Mouse (Mus musculus) left cerebral cortex, adult 6 months (tissue): ENCODE results near the gene Igsf21. TPM values are rescaled to one million over a fixed set of nuclear protein-coding genes. Genes with fewer than 3 reads are reported as not detected.

ENCODE experiments used
- long read RNA-seq, 2 experiments: library from polyadenylated mRNA; unstranded; transcript quantifications; one replicate each; pipeline ENCODE4 v2.0.0; 2019 to 2020
- polyA plus RNA-seq: library from polyadenylated mRNA; unstranded; fragments of <200 nt; fragmentation: Nextera tagmentation; gene quantifications from 2 replicates; pipeline ENCODE4 v1.2.3, GENCODE M21; 2021

The Igsf21 gene
- 62.1 and 64.4 TPM in 2 replicates for polyA plus RNA-seq
- long read RNA-seq, experiment 1, transcript Igsf21-201 (10 exons, 1,979 nt) = major isoform, 195 of 220 reads
- long read RNA-seq, experiment 1, partial matches to known transcripts = 10 of 220 reads
- long read RNA-seq, experiment 1, other reads (novel, unspliced or antisense) = 15 of 220 reads
- long read RNA-seq, experiment 2, transcript Igsf21-201 (10 exons, 1,979 nt) = major isoform, 60 of 85 reads
- long read RNA-seq, experiment 2, partial matches to known transcripts = 17 of 85 reads
- long read RNA-seq, experiment 2, other reads (novel, unspliced or antisense) = 8 of 85 reads

DNA sequence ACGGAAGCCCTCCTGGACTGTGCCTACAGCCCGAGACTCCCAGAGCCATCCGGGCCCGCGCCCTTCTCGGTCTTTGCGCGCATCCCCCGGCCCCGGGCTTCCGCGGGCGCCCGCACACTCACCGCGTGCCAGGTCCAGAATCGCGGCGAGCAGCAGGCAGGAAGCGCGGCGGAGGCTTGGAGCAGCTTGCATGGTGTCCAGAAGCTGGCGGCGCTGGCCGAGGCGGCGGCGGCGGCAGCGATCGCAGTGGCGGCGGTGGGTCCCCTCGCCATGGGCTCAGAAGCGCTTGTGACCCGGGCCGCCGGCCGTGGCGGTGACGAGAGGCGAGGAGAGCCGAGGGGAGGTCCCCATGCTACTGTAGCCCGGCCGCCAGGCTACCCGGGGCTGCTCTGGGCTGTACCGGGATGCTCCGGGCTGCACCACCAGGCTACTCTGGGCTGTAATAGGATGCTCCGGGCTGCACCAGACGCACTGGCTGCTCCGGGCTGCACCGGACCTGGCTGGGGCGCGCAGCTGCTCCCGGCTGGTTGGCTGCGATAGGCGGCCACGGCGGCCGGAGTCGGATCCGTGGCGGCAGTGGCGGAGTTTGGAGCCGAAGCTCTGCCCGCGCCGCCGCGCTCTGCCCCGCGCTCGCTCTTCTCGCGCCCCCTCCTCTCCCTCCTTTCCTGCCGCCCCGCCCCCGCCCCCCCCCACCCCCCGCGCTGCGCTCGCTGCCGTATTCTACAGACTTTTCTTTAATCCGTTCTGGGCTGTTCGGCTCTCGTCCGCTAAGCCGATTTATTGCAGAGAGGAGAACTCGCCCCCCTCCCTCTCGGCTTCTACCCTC is at the start of gene Igsf21:
Gene Igsf21 (minus strand): TSS at position 605 of the 826 bp plus-strand sequence.

